Mouse (Mus musculus): ENCODE measurements around the gene Dixdc1. TPM values are rescaled to one million over a fixed set of nuclear protein-coding genes. Genes with fewer than 3 reads are reported as not detected.

Gene Dixdc1
- polyA plus RNA-seq (2012; ENCODE audit: insufficient read depth, insufficient read length, missing spikeins): 5.3 and 9.5 TPM in 2 replicates

DNA sequence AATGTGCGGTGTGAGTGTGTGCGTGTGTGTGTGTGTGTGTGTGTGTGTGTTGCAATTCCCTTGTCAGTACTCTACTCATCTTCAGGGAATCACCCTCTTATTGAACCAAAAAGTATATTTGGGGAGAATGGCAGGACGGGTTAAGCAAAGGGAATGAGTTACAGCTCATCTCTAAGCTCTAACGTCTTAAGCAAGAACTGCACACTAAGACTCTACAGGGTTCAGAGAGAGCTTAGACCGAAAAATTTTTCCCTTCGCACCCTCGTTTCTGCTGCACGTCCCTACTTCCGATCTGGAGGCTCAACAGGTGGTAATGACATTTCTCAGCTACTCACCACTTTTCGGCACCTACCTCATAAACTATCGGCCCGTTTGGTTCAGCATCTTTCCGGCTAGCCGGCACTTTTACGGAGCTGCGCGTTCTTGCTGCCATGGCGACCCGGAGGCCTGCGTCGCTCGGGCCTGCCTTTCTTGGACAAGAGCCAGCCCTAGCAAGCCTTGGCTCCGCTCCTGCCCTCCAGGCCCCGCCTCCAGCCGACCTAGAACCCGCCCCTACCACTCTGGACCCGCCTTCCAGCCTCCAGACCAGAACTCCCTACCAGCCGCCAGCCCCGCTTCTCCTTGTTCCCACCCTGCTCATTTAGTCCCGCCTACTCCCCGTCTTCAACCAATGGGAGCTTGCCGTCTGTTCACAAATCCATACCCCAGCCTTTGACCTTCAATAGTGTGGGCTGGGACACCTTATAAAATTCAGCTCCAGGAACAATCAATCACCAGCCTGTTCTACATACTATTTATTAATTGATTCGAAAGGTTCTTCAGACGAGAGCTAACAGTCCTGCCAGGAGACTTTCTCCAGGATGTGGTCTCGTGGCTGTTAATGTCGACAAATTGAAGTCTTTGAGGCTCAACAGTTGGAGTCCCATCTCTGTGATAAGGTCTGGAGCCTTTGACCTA, at the start of gene Dixdc1:
Gene Dixdc1 (minus strand): TSS at position 604 of the 957 bp plus-strand sequence.
- Histone ChIP-seq H3K4me1 (ENCODE audit: control insufficient read depth, insufficient read depth, insufficient read length, low read length) (no peaks in the 10 kb centered on the region), H3K4me3 (ENCODE audit: insufficient read depth, low read depth, low read length) (peak within 1 kb of the TSS; percentile 44), H3K27ac (replicated peaks; ENCODE audit: low read depth, low read length) (peak within 1 kb of the TSS; percentile 59; the same call in 1 of the 2 replicates)

DNA sequence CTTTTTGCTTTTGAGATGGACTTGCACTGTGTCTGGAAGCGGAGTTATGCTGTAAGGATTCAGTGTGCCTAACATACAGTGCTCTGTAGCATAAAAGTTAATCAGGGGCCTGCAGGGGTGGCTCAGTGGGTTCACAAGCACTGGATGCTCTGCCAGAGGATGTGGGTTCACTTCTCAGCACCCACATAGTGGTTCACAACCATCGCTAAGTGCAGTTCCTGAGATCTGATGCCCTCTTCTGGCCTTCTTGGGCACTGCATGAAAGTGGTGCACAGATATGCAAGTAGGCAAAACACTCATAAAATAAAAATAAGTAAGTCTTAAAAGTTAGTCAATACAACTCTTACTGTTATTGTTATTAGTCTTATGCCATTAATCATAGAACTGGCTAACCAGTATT, 42.8 kb upstream of the Dixdc1 start:
- Histone ChIP-seq H3K27ac (replicated peaks; ENCODE audit: low read depth, low read length) (no peak overlapping the region), H3K4me3 (ENCODE audit: insufficient read depth, low read depth, low read length) (no peak overlapping the region), H3K4me1 (ENCODE audit: control insufficient read depth, insufficient read depth, insufficient read length, low read length) (no peaks in the 10 kb centered on the region)

DNA sequence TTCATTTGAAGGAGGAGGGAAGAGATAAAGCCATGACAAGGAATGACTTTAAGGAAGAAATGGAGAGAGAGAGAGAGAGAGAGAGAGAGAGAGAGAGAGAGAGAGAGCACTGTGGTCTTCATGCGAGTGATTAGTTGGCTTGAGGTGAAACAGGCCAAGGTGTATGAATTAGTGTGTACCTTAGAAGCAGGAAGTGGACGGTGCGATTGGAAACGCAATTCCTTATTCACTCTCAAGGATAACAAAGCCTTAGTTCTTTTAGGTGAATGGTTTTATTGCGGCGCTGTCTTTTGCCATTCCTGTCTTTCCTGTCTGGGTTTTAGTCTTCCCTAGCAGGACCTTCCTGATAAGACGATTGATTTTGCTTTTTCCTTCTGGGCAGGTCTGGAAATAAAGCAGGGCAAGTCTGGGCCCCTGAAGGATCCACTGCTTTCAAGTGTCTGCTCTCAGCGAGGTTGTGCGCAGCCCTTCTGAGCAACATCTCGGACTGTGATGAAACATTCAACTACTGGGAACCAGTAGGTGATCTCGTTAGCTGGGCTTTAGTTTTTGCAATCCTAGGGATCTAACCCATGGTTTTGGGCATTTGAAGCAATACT, 36.9 kb upstream of the Dixdc1 start:
- Histone ChIP-seq H3K4me3 (ENCODE audit: insufficient read depth, low read depth, low read length) (peak overlapping the region; percentile 67), H3K27ac (replicated peaks; ENCODE audit: low read depth, low read length) (no peak overlapping the region), H3K4me1 (ENCODE audit: control insufficient read depth, insufficient read depth, insufficient read length, low read length) (no peaks in the 10 kb centered on the region)

DNA sequence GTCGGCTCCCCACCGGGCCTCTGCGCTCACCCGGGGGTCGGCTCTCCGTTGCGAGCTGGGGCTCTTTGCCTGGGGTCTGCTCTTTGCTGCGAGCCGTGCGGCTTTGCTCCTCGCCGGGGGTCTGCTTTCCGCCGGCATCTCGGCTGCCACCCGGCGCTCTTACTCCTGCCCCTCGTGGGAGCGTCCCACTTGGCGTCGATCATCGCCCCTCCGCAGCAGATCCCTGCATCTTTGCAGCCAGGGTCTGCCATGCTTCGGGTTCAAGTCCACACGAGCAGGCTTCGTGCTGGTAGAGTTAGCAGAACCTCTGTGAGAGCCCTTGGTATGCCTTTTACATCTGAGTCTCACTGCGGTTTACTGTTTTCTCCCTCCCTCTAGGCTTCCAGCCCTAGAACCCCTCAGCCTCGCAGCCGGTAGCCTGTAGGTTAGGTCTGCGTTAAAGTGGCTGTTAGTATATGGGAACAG, 36.4 kb upstream of the Dixdc1 start:
- H3K4me1 ChIP-seq (ENCODE audit: control insufficient read depth, insufficient read depth, insufficient read length, low read length): no peaks in the 10 kb centered on the region
- H3K4me3 ChIP-seq (ENCODE audit: insufficient read depth, low read depth, low read length): peak overlapping the region; percentile 67
- H3K27ac ChIP-seq (replicated peaks; ENCODE audit: low read depth, low read length): no peak overlapping the region

DNA sequence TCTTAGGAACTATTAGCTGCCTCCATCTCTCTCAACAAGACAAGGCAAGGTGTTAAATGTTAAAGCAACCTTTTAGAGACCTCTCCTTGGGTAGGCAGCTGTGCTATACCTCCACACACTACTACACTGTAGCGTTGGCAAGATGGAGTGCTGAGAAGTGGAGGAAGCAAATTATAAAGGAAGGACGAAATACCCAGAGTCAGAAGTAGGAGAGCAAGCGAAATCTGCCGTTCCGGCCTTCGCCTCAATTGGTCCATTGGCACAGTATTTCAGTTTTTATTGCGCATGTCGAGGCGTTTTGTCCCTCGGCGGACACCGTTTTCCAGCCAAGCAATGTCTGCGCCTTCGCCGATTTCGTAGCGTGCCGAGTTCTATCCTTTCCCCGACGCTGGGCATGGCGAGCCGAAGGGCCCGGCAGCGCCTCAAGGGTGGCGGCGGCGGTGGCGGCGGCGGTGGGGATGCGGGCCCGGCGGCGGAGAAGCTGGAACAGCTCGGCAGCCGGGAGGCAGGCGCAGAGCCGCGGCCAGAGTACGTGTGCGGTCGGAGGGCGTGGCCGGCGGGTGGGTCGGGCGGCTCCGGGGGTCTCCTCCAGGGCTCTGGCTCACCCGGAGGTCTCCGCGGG, 35.8 kb upstream of the Dixdc1 start, which contains the start of the genes Alg9 and 1110032A03Rik:
Gene Alg9 (plus strand): TSS at position 29 of the 622 bp plus-strand sequence.
Gene 1110032A03Rik (minus strand): TSS at position 530 of the 622 bp plus-strand sequence.
- peak within 1 kb of the TSS; percentile 51 for H3K27ac ChIP-seq (replicated peaks; ENCODE audit: low read depth, low read length)
- H3K4me3 ChIP-seq (ENCODE audit: insufficient read depth, low read depth, low read length): peak within 1 kb of the TSS; percentile 67
- H3K4me1 ChIP-seq (ENCODE audit: control insufficient read depth, insufficient read depth, insufficient read length, low read length): no peaks in the 10 kb centered on the region

DNA sequence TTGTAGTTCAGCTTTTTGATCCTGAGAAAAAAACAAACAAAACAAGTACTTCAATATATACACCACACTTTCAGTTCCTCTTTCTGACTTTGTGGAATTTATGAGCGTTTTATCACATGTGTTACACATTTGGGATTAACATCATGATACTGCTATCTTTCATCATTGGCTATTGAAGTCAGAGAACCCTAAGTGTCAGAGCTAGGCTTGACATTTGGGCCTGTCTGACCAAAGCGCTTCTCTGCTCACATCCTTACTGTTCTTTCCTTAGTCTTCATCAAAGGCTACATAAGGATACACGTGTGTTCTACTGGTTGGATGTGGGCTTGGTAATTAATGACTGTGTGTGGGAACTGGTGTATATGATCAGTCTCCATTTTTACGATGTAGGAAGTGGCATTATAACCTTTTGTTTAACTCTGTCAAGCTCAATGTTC, 34.7 kb upstream of the Dixdc1 start:
- Histone ChIP-seq H3K27ac (replicated peaks; ENCODE audit: low read depth, low read length) (no peak overlapping the region), H3K4me3 (ENCODE audit: insufficient read depth, low read depth, low read length) (no peak overlapping the region), H3K4me1 (ENCODE audit: control insufficient read depth, insufficient read depth, insufficient read length, low read length) (no peaks in the 10 kb centered on the region)

DNA sequence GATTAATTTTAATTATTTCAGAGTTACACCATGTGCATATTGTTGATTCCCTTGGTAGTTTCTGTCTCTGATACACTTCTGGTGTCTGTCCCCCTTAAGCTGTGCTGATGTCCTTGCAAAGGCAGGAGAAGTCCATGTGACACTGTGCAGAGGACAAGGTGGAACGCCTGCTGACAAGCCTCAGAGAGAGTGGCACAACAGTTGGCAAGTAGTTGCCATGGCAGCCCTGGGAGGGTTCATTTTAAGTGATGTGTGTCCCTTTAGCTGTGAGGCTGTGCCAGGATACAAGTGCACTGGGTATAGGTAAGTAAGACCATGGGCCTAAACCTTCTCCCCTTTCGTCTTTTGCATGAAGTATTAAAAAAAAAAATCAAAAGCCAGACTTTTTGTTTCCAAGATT, 30.7 kb upstream of the Dixdc1 start:
- Histone ChIP-seq H3K4me3 (ENCODE audit: insufficient read depth, low read depth, low read length) (no peak overlapping the region), H3K4me1 (ENCODE audit: control insufficient read depth, insufficient read depth, insufficient read length, low read length) (no peaks in the 10 kb centered on the region), H3K27ac (replicated peaks; ENCODE audit: low read depth, low read length) (no peak overlapping the region)

DNA sequence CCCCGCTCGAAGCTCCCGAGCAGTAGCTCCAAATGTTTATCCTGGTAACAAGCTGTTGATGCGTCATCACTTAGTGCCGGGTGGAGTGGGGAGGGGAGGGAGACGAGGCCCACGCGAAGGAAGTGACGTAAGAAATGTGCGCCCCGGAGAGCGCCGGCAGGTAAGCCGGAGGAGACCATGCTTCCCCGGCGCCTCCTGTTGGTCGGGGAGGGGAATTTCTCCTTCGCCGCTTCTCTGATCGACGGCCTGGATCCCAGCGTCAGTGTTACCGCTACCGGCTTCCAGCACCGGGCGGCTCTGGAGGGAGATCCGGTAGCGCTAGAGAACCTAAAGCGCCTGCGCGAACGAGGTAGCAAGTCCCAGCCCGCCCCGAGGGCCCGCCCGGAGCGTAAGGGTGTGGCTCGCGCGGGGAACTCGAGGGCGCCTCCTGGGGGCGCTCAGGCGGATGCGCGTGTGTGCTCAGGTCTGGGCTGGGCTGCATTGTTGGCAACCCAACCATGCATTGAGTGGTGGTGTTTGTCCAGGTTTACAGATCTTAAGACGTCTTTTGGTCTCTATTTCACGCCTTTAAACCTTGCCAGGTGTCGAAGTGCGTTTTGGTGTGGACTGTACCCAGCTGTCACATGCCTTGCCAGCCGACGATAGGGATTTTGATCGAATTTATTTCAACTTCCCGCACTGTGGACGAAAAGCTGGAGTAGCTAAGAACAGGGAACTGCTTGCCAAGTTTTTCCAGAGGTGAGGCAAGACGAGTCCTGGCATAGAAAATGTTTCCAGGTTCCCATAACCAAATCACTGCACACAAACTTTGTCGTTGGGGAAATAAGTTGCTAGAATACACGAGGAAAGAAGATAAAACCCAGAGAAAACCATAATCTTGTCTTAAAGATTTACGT, 29.0 kb upstream of the Dixdc1 start, which contains the start of gene Fdxacb1:
Gene Fdxacb1 (plus strand): TSS at position 130 of the 896 bp plus-strand sequence.
- H3K4me1 ChIP-seq (ENCODE audit: control insufficient read depth, insufficient read depth, insufficient read length, low read length): no peaks in the 10 kb centered on the region
- peak within 1 kb of the TSS; percentile 77 for H3K4me3 ChIP-seq (ENCODE audit: insufficient read depth, low read depth, low read length)
- peak within 1 kb of the TSS; percentile 94 for H3K27ac ChIP-seq (replicated peaks; ENCODE audit: low read depth, low read length)

DNA sequence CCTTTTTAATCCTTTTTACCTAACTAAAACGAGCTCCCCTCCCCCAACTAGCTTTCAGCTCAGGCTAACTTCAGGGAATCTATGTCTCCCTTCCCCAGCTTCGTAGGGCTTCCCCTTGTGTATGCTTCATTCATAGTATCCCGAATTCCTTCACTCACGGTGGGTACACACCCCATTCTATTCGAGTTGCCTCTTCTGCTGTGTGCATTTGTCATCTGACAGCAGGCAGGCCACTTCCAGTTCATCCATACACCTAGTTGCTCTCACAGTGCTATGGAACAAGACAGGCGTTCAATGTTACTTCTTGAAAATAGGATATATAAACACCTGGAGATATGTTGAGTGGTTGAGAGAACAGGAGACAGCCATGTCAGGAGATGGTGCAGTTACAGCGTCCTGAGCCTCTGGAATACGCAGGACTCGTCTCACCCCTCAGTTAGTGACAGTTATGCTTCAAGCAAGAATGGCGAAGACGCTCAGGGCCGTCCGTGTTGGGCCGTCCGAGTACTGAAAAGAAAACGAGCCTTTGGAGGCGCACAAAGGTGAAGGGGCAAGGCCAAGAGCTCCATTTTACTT, 28.3 kb upstream of the Dixdc1 start:
- Histone ChIP-seq H3K27ac (replicated peaks; ENCODE audit: low read depth, low read length) (peak overlapping the region; percentile 79), H3K4me3 (ENCODE audit: insufficient read depth, low read depth, low read length) (peak overlapping the region; percentile 68), H3K4me1 (ENCODE audit: control insufficient read depth, insufficient read depth, insufficient read length, low read length) (no peaks in the 10 kb centered on the region)

DNA sequence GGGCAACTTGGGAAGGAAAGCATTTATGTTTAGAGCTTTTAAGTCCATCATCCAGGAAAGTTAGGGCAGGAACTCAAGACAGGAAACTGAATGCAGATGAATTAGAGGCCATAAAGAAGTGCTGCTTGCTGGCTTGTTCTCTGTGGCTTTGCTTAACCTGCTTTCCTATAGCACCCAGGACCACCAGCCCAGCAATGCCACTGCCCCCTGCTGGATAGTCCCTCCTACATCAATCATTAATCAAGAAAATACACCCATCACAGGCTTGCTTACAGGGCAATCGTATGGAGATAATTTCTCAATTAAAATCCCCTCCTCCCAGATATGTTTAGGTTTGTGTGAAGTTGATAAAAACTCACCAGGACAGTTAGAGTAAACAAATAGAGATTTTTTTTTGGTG, 24.0 kb upstream of the Dixdc1 start:
- Histone ChIP-seq H3K27ac (replicated peaks; ENCODE audit: low read depth, low read length) (no peak overlapping the region), H3K4me3 (ENCODE audit: insufficient read depth, low read depth, low read length) (no peak overlapping the region), H3K4me1 (ENCODE audit: control insufficient read depth, insufficient read depth, insufficient read length, low read length) (no peaks in the 10 kb centered on the region)

DNA sequence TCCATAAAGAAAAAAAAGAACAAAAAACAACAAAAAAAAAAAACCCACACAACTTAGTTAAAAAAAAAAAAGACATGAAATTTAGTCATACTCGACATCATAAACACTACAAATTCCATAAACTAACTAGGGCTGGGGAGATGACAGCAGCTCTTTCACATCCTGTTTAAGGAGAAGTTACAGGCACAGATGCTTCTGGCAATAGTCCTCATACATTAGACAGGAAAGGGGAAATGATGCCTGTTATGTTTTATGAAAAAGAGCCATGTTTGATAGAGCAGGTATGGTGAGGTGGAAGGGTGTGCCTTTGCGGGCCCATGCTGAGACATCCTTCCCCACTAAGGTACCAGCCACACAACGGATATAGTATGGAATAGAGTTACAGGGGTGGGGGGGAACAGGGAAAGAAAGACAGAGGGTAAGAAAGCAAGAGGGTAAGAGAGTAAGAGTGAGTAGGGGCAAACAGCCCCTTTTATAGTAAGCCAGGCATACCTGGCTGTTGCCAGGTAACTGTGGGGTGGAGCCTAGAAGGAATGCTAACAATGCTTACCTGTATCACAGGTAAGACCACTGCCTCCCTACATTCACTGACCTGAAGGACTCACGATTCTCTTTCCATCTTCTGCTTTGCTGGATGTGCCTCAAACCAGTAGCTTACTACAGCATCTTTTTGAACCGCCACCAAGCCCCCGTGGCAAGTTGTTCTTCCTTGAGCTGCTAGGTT, 22.4 kb upstream of the Dixdc1 start:
- Histone ChIP-seq H3K4me3 (ENCODE audit: insufficient read depth, low read depth, low read length) (no peak overlapping the region), H3K27ac (replicated peaks; ENCODE audit: low read depth, low read length) (no peak overlapping the region), H3K4me1 (ENCODE audit: control insufficient read depth, insufficient read depth, insufficient read length, low read length) (no peaks in the 10 kb centered on the region)

DNA sequence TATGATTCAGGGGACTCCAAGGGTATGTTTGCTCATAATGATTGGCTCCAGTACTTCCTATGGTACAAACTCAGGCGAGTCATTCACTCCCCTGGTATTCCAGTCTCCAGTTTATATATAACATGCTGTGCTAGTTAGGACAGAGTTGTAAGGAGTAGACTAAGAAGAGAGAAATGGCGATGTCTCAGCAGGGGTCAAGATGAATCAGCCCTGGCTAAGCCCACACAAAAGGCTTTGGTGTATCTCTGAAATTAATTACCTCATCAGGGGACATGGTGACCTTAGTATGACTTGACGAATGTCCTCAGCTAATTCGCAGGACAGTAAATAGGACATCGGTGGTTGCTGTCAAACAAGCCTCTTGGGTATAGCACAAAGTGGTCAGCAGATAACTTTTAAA, 17.4 kb upstream of the Dixdc1 start:
- H3K4me3 ChIP-seq (ENCODE audit: insufficient read depth, low read depth, low read length): no peak overlapping the region
- no peaks in the 10 kb centered on the region for H3K4me1 ChIP-seq (ENCODE audit: control insufficient read depth, insufficient read depth, insufficient read length, low read length)
- no peak overlapping the region for H3K27ac ChIP-seq (replicated peaks; ENCODE audit: low read depth, low read length)

DNA sequence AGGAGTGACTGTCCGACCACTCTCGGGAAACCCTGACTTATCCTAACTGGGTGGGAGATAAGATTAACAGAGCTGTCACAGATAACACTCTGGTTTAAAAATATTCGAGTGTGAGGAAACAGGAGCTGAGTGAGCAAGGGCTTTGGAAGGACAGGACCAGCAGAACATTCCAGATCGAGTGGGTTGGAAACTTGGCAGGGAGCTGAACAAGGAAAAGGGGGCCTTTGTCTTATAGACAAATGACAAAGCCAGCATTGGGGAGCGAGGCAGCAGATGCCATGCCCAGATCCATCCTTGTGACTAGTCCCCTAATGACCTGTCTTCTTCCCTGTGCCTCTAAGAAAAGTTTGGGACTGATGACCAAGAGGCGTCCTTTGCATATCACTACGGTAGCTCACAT, 14.6 kb upstream of the Dixdc1 start:
- Histone ChIP-seq H3K4me3 (ENCODE audit: insufficient read depth, low read depth, low read length) (peak overlapping the region; percentile 37), H3K27ac (replicated peaks; ENCODE audit: low read depth, low read length) (no peak overlapping the region), H3K4me1 (ENCODE audit: control insufficient read depth, insufficient read depth, insufficient read length, low read length) (no peaks in the 10 kb centered on the region)

Measured in brown adipose tissue, adult 24 weeks (tissue).